Mouse (Mus musculus) hindbrain, postnatal 0 days (tissue): Measurements from ENCODE around the gene Klhdc9. TPM values are rescaled to one million over a fixed set of nuclear protein-coding genes. Genes with fewer than 3 reads are reported as not detected.

Experiments
- ATAC-seq: fragments of 200-750 bp; cut with Nextera tagmentation; 2 replicates; pipeline ENCODE4 v1.8.0; 2017; ENCODE audit warnings: mild to moderate bottlenecking, moderate TSS enrichment, moderate library complexity
- DNase-seq: peaks from one replicate; pipeline ENCODE4 v3.0.0-alpha.2; 2015; ENCODE audit warnings: low spot score
- H3K27ac ChIP-seq: fragments of 300-500 bp; sonication (generic); 2 replicates; pipeline ENCODE4 v1.5.1; 2014; ENCODE audit warnings: mild to moderate bottlenecking
- H3K27me3 ChIP-seq: fragments of 300-500 bp; sonication (generic); 2 replicates; pipeline ENCODE4 v1.6.1; 2014; ENCODE audit warnings: low read length, mixed read lengths; ENCODE audit not compliant: insufficient read depth
- H3K36me3 ChIP-seq: fragments of 300-500 bp; sonication (generic); 2 replicates; pipeline ENCODE4 v1.6.1; 2014; ENCODE audit warnings: low read length, mixed read lengths; ENCODE audit not compliant: insufficient read depth
- H3K4me1 ChIP-seq: fragments of 300-500 bp; sonication (generic); 2 replicates; pipeline ENCODE4 v1.6.1; 2014; ENCODE audit warnings: antibody characterized with exemption, low read length, mixed read lengths; ENCODE audit not compliant: insufficient read depth
- H3K4me2 ChIP-seq: fragments of 300-500 bp; sonication (generic); 2 replicates; pipeline ENCODE4 v1.6.1; 2014; ENCODE audit warnings: low read depth, mild to moderate bottlenecking, low read length, moderate library complexity, mixed read lengths
- H3K4me3 ChIP-seq: fragments of 300-500 bp; sonication (generic); 2 replicates; pipeline ENCODE4 v1.5.1; 2014; ENCODE audit warnings: low read length
- H3K9ac ChIP-seq: fragments of 300-500 bp; sonication (generic); replicated peaks from 2 replicates; pipeline ENCODE4 v1.6.1; 2014; ENCODE audit warnings: mild to moderate bottlenecking, low read length, moderate library complexity, mixed read lengths
- H3K9me3 ChIP-seq: fragments of 300-500 bp; sonication (generic); 2 replicates; pipeline ENCODE4 v1.6.1; 2016; ENCODE audit warnings: low read length, mixed read lengths
- CTCF ChIP-seq: IDR thresholded peaks from 2 replicates; pipeline ENCODE4 v1.5.1; 2016; ENCODE audit warnings: antibody characterized with exemption, control low read depth, low read depth
- WGBS: fragments of 180-500 bp; shearing (Covaris S2); extraction: QIAGEN DNeasy Blood & Tissue Kit; methylation state at CpG from one replicate; pipeline ENCODE4 v1.1.7; 2014; 5-methylcytosine and 5-hydroxymethylcytosine counted together
- polyA plus RNA-seq: library from polyadenylated mRNA; unstranded; fragments of >200 nt; fragmentation: Nextera tagmentation; extraction: Ambion mirVana; gene quantifications from 2 replicates; pipeline ENCODE4 v1.2.1, GENCODE M21; 2015
- total RNA-seq: library from RNA; depleted of rRNA; stranded (reverse); fragments of >200 nt; gene quantifications from 2 replicates; pipeline ENCODE4 v1.2.3, GENCODE M21; 2014

Klhdc9 gene
- total and polyA plus RNA-seq, 2 experiments from 2014 or later = 5.1 to 5.3 TPM

- H3K27ac ChIP-seq = peak within 1 kb of the TSS; percentile 78
- H3K4me1 ChIP-seq = no peaks in the 10 kb centered on the region
- 0 out of 2 replicates have a peak, but pooled peaks cover 5% of the 10 kb centered on the region for H3K9me3 ChIP-seq
- DNase-seq (peak; percentile 95), ATAC-seq (peak; percentile 95)
- H3K36me3 ChIP-seq = peaks cover 22% of the 10 kb centered on the region; the same call in 1 of the 2 replicates
- TF ChIP-seq CTCF = no peak
- H3K4me3 ChIP-seq = peak within 1 kb of the TSS; percentile 92
- H3K9ac ChIP-seq = peak within 1 kb of the TSS; percentile 80
- H3K4me2 ChIP-seq = peak within 1 kb of the TSS; percentile 90
- H3K27me3 ChIP-seq = no peaks in the 10 kb centered on the region
- 2% methylated on average over 53 of the region's 53 CpGs for WGBS
These were observed 15.1 kb downstream of the Klhdc9 start, which contains the start of the genes Nit1 and Pfdn2 for GRCm38 (mm10) chr1:171345225-171346094. Gene Nit1 (minus strand): TSS chr1:171345646. Gene Pfdn2 (plus strand): TSS chr1:171345670.

DNA sequence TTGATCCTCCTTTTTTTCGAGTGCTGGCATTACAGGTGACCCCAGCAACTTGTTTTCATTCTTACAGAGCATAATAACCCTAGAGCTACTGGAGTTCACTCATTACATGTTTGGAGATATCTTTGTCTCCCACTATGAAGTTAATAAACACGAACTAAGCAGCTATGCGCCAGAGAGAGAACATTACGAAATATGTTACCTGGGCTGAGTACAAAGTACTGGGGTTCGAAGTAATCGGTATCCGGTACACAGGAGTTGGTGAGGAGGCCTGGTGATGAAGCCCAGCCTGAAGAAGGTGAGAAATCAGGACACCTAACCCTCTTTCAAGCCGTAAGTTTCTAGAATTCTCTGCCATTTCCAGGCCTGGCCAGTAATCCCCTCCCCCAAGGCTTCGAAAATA, 15.9 kb downstream of the Klhdc9 start:
- Histone ChIP-seq H3K27ac (peak overlapping the region; percentile 78; the same call in 1 of the 2 replicates), H3K4me3 (peak overlapping the region; percentile 92), H3K4me1 (no peaks in the 10 kb centered on the region), H3K27me3 (no peaks in the 10 kb centered on the region), H3K4me2 (peak overlapping the region; percentile 90), H3K36me3 (peaks cover 30% of the 10 kb centered on the region; the same call in 1 of the 2 replicates), H3K9me3 (0 out of 2 replicates have a peak, but pooled peaks cover 5% of the 10 kb centered on the region), H3K9ac (peak overlapping the region; percentile 80)
- WGBS = 80% methylated on average over 9 of the region's 9 CpGs
- no peak for ATAC-seq
- no peak for DNase-seq
- TF ChIP-seq CTCF = no peak

DNA sequence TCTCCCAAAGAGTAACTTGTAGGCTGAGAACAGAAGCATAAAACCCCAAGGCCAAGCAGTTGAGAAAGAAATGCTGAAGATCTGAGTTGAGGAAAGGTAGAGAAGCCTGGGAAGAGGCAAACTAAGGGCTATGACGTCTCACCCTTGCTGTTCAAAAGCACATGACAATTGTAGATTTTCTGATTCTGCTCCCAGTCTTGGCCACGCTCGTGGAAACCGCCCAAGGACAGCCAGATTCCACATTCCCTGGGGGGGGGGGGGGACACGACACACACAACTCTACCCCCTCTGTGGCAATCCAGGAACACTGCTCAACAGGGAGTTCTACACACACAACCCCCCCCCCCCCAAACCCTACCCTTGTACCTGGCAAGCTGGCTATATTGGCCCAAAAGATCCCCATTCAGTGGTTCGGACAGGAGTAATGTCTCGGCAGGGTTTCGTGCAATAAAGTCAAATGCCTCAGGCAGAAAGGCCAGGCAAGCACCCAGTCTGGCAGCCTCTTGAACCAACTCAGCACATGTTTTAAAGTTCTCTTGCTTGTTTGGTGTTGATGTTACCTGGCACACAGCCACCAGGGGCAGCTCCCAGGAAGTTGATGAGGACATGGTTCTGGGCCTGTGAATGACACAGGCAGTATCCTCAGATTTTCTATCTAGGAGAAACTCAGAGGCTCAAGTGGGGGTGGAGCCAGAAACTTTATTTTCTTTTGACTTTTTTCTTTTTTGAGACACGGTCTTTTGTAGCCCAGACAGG, 16.5 kb downstream of the Klhdc9 start:
- ATAC-seq = no peak
- no peak overlapping the region for H3K27ac ChIP-seq
- WGBS = 80% methylated on average over 9 of the region's 9 CpGs
- TF ChIP-seq CTCF = no peak
- DNase-seq = no peak
- H3K27me3 ChIP-seq = no peaks in the 10 kb centered on the region
- H3K4me2 ChIP-seq = peak overlapping the region; percentile 90
- peaks cover 36% of the 10 kb centered on the region; the same call in 1 of the 2 replicates for H3K36me3 ChIP-seq
- H3K9ac ChIP-seq = no peak overlapping the region
- 0 out of 2 replicates have a peak, but pooled peaks cover 5% of the 10 kb centered on the region for H3K9me3 ChIP-seq
- no peaks in the 10 kb centered on the region for H3K4me1 ChIP-seq
- peak overlapping the region; percentile 92; the same call in 1 of the 2 replicates for H3K4me3 ChIP-seq

GRCm38 (mm10) chr1:171342262-171343207, 18.1 kb downstream of the Klhdc9 start:
- no peak for TF ChIP-seq CTCF
- Histone ChIP-seq H3K4me2 (no peak overlapping the region), H3K27me3 (no peaks in the 10 kb centered on the region), H3K4me1 (no peaks in the 10 kb centered on the region), H3K9ac (no peak overlapping the region), H3K4me3 (no peak overlapping the region), H3K36me3 (peaks cover 51% of the 10 kb centered on the region), H3K27ac (no peak overlapping the region), H3K9me3 (0 out of 2 replicates have a peak, but pooled peaks cover 5% of the 10 kb centered on the region)
- no peak for DNase-seq
- ATAC-seq = no peak
- 95% methylated on average over 16 of the region's 16 CpGs for WGBS

GRCm38 (mm10) chr1:171330216-171330560, 30.4 kb downstream of the Klhdc9 start:
- no peak for ATAC-seq
- DNase-seq = peak; percentile 13
- 1% methylated on average over 4 of the region's 4 CpGs for WGBS
- H3K27ac ChIP-seq = peak overlapping the region; percentile 99
- H3K9me3 ChIP-seq = no peaks in the 10 kb centered on the region
- H3K4me1 ChIP-seq = peaks cover 14% of the 10 kb centered on the region; the same call in 1 of the 2 replicates
- no peaks in the 10 kb centered on the region for H3K36me3 ChIP-seq
- no peaks in the 10 kb centered on the region for H3K27me3 ChIP-seq
- H3K4me3 ChIP-seq = peak overlapping the region; percentile 89
- no peak for TF ChIP-seq CTCF
- peak overlapping the region; percentile 77 for H3K4me2 ChIP-seq
- peak overlapping the region; percentile 93 for H3K9ac ChIP-seq
